Mouse (Mus musculus) ovary, postnatal 36 days (tissue): ENCODE measurements around the gene Asic2.

Experiments used
- DNase-seq: peaks from one replicate; pipeline ENCODE4 v3.0.0; 2022; ENCODE audit warnings: low spot score, mixed read lengths

Asic2 gene

GRCm38 (mm10) chr11:80903426-80903825 is 1064.8 kb downstream of the Asic2 start:
- DNase-seq: no peak

GRCm38 (mm10) chr11:80902664-80903063 is 1065.6 kb downstream of the Asic2 start:
- DNase-seq: no peak

- no peak for DNase-seq
Measured at GRCm38 (mm10) chr11:80900555-80900954, 1067.7 kb downstream of the Asic2 start.

GRCm38 (mm10) chr11:80895853-80896252 is 1072.4 kb downstream of the Asic2 start:
- no peak for DNase-seq

GRCm38 (mm10) chr11:80889336-80890063 is 1078.8 kb downstream of the Asic2 start:
- DNase-seq: no peak

GRCm38 (mm10) chr11:80887021-80887420 is 1081.2 kb downstream of the Asic2 start:
- no peak for DNase-seq

- no peak for DNase-seq
Measured at GRCm38 (mm10) chr11:80886365-80886764, 1081.9 kb downstream of the Asic2 start.

GRCm38 (mm10) chr11:80884521-80885231 is 1083.6 kb downstream of the Asic2 start:
- DNase-seq: no peak

- no peak for DNase-seq
Measured at GRCm38 (mm10) chr11:80882229-80882810, 1085.9 kb downstream of the Asic2 start.

GRCm38 (mm10) chr11:80878026-80878425 is 1090.2 kb downstream of the Asic2 start:
- DNase-seq: no peak

- peak; percentile 43 for DNase-seq
Measured at GRCm38 (mm10) chr11:80877131-80877651, 1091.1 kb downstream of the Asic2 start.

- peak; percentile 59 for DNase-seq
Measured at GRCm38 (mm10) chr11:80872509-80873474, 1095.5 kb downstream of the Asic2 start.

GRCm38 (mm10) chr11:80868039-80868438 is 1100.2 kb downstream of the Asic2 start:
- DNase-seq: no peak

GRCm38 (mm10) chr11:80862941-80863340 is 1105.3 kb downstream of the Asic2 start:
- no peak for DNase-seq

- DNase-seq: no peak
Measured at GRCm38 (mm10) chr11:80858065-80858464, 1110.2 kb downstream of the Asic2 start, which contains the start of gene Spaca3. Spaca3 (plus strand) TSS chr11:80858365.

GRCm38 (mm10) chr11:80856827-80857226 is 1111.4 kb downstream of the Asic2 start:
- no peak for DNase-seq

GRCm38 (mm10) chr11:80854908-80855307 is 1113.3 kb downstream of the Asic2 start:
- DNase-seq: no peak

- no peak for DNase-seq
Measured at GRCm38 (mm10) chr11:80854430-80854829, 1113.8 kb downstream of the Asic2 start.

GRCm38 (mm10) chr11:80853014-80853413 is 1115.2 kb downstream of the Asic2 start:
- DNase-seq: no peak

GRCm38 (mm10) chr11:80851859-80852258 is 1116.4 kb downstream of the Asic2 start:
- DNase-seq: no peak

- no peak for DNase-seq
Measured at GRCm38 (mm10) chr11:80848131-80848530, 1120.1 kb downstream of the Asic2 start.

GRCm38 (mm10) chr11:80846115-80846514 is 1122.1 kb downstream of the Asic2 start:
- DNase-seq: no peak
